Mouse (Mus musculus): ENCODE results near the gene Serpina1e. TPM values are rescaled to one million over a fixed set of nuclear protein-coding genes. Genes with fewer than 3 reads are reported as not detected.
"Not testable (repeated sequence)": the region's sequence is repeated elsewhere in the genome, so short reads cannot be mapped to it uniquely, and the experiment has no call there.

The Serpina1e gene
- total RNA-seq, 1 experiment from 2014 or later = not detected

GRCm38 (mm10) chr12:103969577-103970116 lies 10.9 kb upstream of the Serpina1e start:
- ATAC-seq (ENCODE audit: extremely low read depth, insufficient number of reproducible peaks, low FRiP score, poor library complexity, severe bottlenecking) = no peak

GRCm38 (mm10) chr12:103966761-103967160 lies 8.0 kb upstream of the Serpina1e start:
- ATAC-seq (ENCODE audit: extremely low read depth, insufficient number of reproducible peaks, low FRiP score, poor library complexity, severe bottlenecking) = no peak

- no peak for ATAC-seq (ENCODE audit: extremely low read depth, insufficient number of reproducible peaks, low FRiP score, poor library complexity, severe bottlenecking)
Measured at GRCm38 (mm10) chr12:103963288-103963687, 4.5 kb upstream of the Serpina1e start.

GRCm38 (mm10) chr12:103962860-103963259 lies 4.1 kb upstream of the Serpina1e start:
- no peak for ATAC-seq (ENCODE audit: extremely low read depth, insufficient number of reproducible peaks, low FRiP score, poor library complexity, severe bottlenecking)

GRCm38 (mm10) chr12:103962337-103962736 lies 3.6 kb upstream of the Serpina1e start:
- ATAC-seq (ENCODE audit: extremely low read depth, insufficient number of reproducible peaks, low FRiP score, poor library complexity, severe bottlenecking) = no peak

GRCm38 (mm10) chr12:103961716-103962115 lies 2.9 kb upstream of the Serpina1e start:
- no peak for ATAC-seq (ENCODE audit: extremely low read depth, insufficient number of reproducible peaks, low FRiP score, poor library complexity, severe bottlenecking)

- ATAC-seq (ENCODE audit: extremely low read depth, insufficient number of reproducible peaks, low FRiP score, poor library complexity, severe bottlenecking) = not testable (repeated sequence)
Measured at GRCm38 (mm10) chr12:103956555-103956954, 2.2 kb downstream of the Serpina1e start.

- ATAC-seq (ENCODE audit: extremely low read depth, insufficient number of reproducible peaks, low FRiP score, poor library complexity, severe bottlenecking) = not testable (repeated sequence)
Measured at GRCm38 (mm10) chr12:103952972-103953371, 5.8 kb downstream of the Serpina1e start.

- no peak for ATAC-seq (ENCODE audit: extremely low read depth, insufficient number of reproducible peaks, low FRiP score, poor library complexity, severe bottlenecking)
Measured at GRCm38 (mm10) chr12:103946243-103946642, 12.5 kb downstream of the Serpina1e start.

- ATAC-seq (ENCODE audit: extremely low read depth, insufficient number of reproducible peaks, low FRiP score, poor library complexity, severe bottlenecking) = not testable (repeated sequence)
Measured at GRCm38 (mm10) chr12:103909181-103909580, 49.6 kb downstream of the Serpina1e start.

GRCm38 (mm10) chr12:103907746-103908145 lies 51.0 kb downstream of the Serpina1e start:
- ATAC-seq (ENCODE audit: extremely low read depth, insufficient number of reproducible peaks, low FRiP score, poor library complexity, severe bottlenecking) = not testable (repeated sequence)

GRCm38 (mm10) chr12:103904837-103905340 lies 53.9 kb downstream of the Serpina1e start, which contains the start of gene Serpina1c:
TSS of gene Serpina1c (minus strand) at chr12:103904887.
- ATAC-seq (ENCODE audit: extremely low read depth, insufficient number of reproducible peaks, low FRiP score, poor library complexity, severe bottlenecking) = not testable (repeated sequence)

- not testable (repeated sequence) for ATAC-seq (ENCODE audit: extremely low read depth, insufficient number of reproducible peaks, low FRiP score, poor library complexity, severe bottlenecking)
Measured at GRCm38 (mm10) chr12:103901929-103902328, 56.8 kb downstream of the Serpina1e start.

Other genes starting within 250 kb of the Serpina1e start
- not detected in 2 replicates for gene Serpina1d, start 185.4 kb downstream of the Serpina1e start, total RNA-seq (2017)
- gene Serpina1b, start 128.6 kb downstream of the Serpina1e start, total RNA-seq (2017) = not detected in 2 replicates
- gene Serpina1a, start 95.4 kb downstream of the Serpina1e start, total RNA-seq (2017) = not detected in 2 replicates
- gene Serpina1c, start 54.1 kb downstream of the Serpina1e start, total RNA-seq (2017) = not detected in 2 replicates
- 0.23 TPM in 1 of 2 replicates, not detected in the other for gene Serpina11, start 31.0 kb upstream of the Serpina1e start, total RNA-seq (2017)
- not detected in 2 replicates for gene Serpina9, start 54.8 kb upstream of the Serpina1e start, total RNA-seq (2017)
- gene Serpina12, start 85.5 kb upstream of the Serpina1e start, total RNA-seq (2017) = not detected in 2 replicates
- not detected in 2 replicates for gene Serpina5, start 142.1 kb upstream of the Serpina1e start, total RNA-seq (2017)
- not detected in 2 replicates for gene Serpina3a, start 153.7 kb upstream of the Serpina1e start, total RNA-seq (2017)
- gene Serpina3b, start 169.0 kb upstream of the Serpina1e start, total RNA-seq (2017) = not detected in 2 replicates
- not detected in 2 replicates for gene Serpina3c, start 194.9 kb upstream of the Serpina1e start, total RNA-seq (2017)

Data from neutrophil, adult 5-6 weeks (primary cell).